Mouse (Mus musculus): Measurements from ENCODE around the gene Ints6l. TPM values are rescaled to one million over a fixed set of nuclear protein-coding genes. Genes with fewer than 3 reads are reported as not detected.

Gene Ints6l
- total and polyA plus RNA-seq, 3 experiments: 19.4 to 42.7 (median 25.5) TPM

DNA sequence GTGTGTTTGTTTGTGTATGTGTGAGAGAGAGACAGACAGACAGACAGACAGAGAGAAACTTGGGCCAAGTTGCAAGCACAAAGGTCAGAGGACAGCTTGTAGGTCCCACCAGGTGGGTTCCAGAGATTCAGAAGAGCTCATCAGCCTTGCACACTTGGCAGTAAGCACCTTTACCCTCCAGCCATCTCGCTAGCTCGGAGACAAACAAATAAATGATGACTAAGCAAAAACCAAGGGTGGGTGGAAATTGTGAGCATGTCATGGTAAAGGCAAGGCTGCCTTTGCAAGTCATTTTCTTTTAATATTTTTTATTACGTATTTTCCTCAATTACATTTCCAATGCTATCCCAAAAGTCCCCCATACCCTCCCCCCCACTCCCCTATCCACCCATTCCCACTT lies 98.9 kb downstream of the Ints6l start:
- no peak overlapping the region for H3K4me3 ChIP-seq (replicated peaks in 1 of 3; ENCODE audit: low read depth in 2 of 3, low read length in 2 of 3, poor library complexity in 1 of 3)
- dilution Hi-C loops (cut with MboI; ENCODE audit: extremely low pct_ligation_motif_present, extremely low pct_unique_long_range_greater_than_20kb, low sequenced_read_pairs): no loop called here

More for the DNA sequence above, 98.9 kb downstream of the Ints6l start:
- Histone ChIP-seq H3K79me2 (replicated peaks; ENCODE audit: control insufficient read depth, extremely low read depth, insufficient read depth, poor library complexity, severe bottlenecking) (no peaks in the 10 kb centered on the region), H3K27me3 (replicated peaks) (no peaks in the 10 kb centered on the region), H3K9me3 (replicated peaks; ENCODE audit: low read length) (no peaks in the 10 kb centered on the region), H3K9ac (ENCODE audit: insufficient read depth, low read depth) (no peak overlapping the region), H3K27ac (ENCODE audit: insufficient read depth, low read depth) (no peak overlapping the region), H3K4me2 (ENCODE audit: insufficient read depth, low read depth, poor library complexity, severe bottlenecking) (no peak overlapping the region), H3K36me3 (replicated peaks in 1 of 2; ENCODE audit: control insufficient read depth in 1 of 2, insufficient read depth in 1 of 2, low read length in 1 of 2) (no peaks in the 10 kb centered on the region), H3K4me1 (ENCODE audit: control insufficient read depth in 1 of 2, insufficient read depth in 2 of 2) (no peaks in the 10 kb centered on the region)
- TF ChIP-seq MAFK (IDR thresholded peaks at IDR 0.05; ENCODE audit: insufficient replicate concordance, low read length) (peak; percentile 87), POLR2A (IDR thresholded peaks at IDR 0.05; ENCODE audit: low read depth, low read length) (no peak)
- no peak for DNase-seq (ENCODE audit: extremely low read depth)
- in situ Hi-C loops (cut with MboI; ENCODE audit: low pct_ligation_motif_present, low pct_unique_long_range_greater_than_20kb, low sequenced_read_pairs): no loop called here

Other genes with a start within 250 kb of the Ints6l start
- 0.85 and 1.4 TPM in 2 replicates for gene Gm773, start 242.0 kb upstream of the Ints6l start, total RNA-seq (2012; rRNA removed)
- gene Gm773, start 242.0 kb upstream of the Ints6l start, total RNA-seq (2014; rRNA removed): 0.50 and 1.3 TPM in 2 replicates
- 0.44 and 0.49 TPM in 2 replicates for gene Gm773, start 242.0 kb upstream of the Ints6l start, polyA plus RNA-seq (2012; ENCODE audit: insufficient read length, low read depth)
- 1.2 and 1.3 TPM in 2 replicates for gene Zfp449, start 108.5 kb upstream of the Ints6l start, total RNA-seq (2012; rRNA removed)
- 2.2 TPM in 2 replicates for gene Zfp449, start 108.5 kb upstream of the Ints6l start, total RNA-seq (2014; rRNA removed)
- 1.3 TPM in 2 replicates for gene Zfp449, start 108.5 kb upstream of the Ints6l start, polyA plus RNA-seq (2012; ENCODE audit: insufficient read length, low read depth)
- 0.76 TPM in 2 replicates for gene Smim10l2a, start 80.3 kb upstream of the Ints6l start, total RNA-seq (2012; rRNA removed)
- 1.7 and 2.8 TPM in 2 replicates for gene Smim10l2a, start 80.3 kb upstream of the Ints6l start, total RNA-seq (2014; rRNA removed)
- 0.97 and 1.1 TPM in 2 replicates for gene Smim10l2a, start 80.3 kb upstream of the Ints6l start, polyA plus RNA-seq (2012; ENCODE audit: insufficient read length, low read depth)
- 1.5 and 1.6 TPM in 2 replicates for gene Gm2174, start 6.9 kb upstream of the Ints6l start, total RNA-seq (2012; rRNA removed)
- not detected in 2 replicates for gene Gm2174, start 6.9 kb upstream of the Ints6l start, total RNA-seq (2014; rRNA removed)
- gene Gm2174, start 6.9 kb upstream of the Ints6l start, polyA plus RNA-seq (2012; ENCODE audit: insufficient read length, low read depth): not detected in 2 replicates
- not detected in 2 replicates for gene Gm10477, start 69.9 kb downstream of the Ints6l start, total RNA-seq (2012; rRNA removed)
- gene Gm10477, start 69.9 kb downstream of the Ints6l start, total RNA-seq (2014; rRNA removed): not detected in 2 replicates
- not detected in 2 replicates for gene Gm10477, start 69.9 kb downstream of the Ints6l start, polyA plus RNA-seq (2012; ENCODE audit: insufficient read length, low read depth)
- not detected in 2 replicates for gene Gm648, start 94.7 kb downstream of the Ints6l start, total RNA-seq (2012; rRNA removed)
- gene Gm648, start 94.7 kb downstream of the Ints6l start, total RNA-seq (2014; rRNA removed): not detected in 2 replicates
- gene Gm648, start 94.7 kb downstream of the Ints6l start, polyA plus RNA-seq (2012; ENCODE audit: insufficient read length, low read depth): not detected in 2 replicates
- gene Mmgt1, start 143.2 kb downstream of the Ints6l start, total RNA-seq (2012; rRNA removed): 15.8 and 19.3 TPM in 2 replicates
- 37.8 and 40.7 TPM in 2 replicates for gene Mmgt1, start 143.2 kb downstream of the Ints6l start, total RNA-seq (2014; rRNA removed)
- gene Mmgt1, start 143.2 kb downstream of the Ints6l start, polyA plus RNA-seq (2012; ENCODE audit: insufficient read length, low read depth): 16.5 and 17.0 TPM in 2 replicates
- gene Slc9a6, start 154.9 kb downstream of the Ints6l start, total RNA-seq (2012; rRNA removed): 6.9 and 7.6 TPM in 2 replicates
- 5.2 and 5.9 TPM in 2 replicates for gene Slc9a6, start 154.9 kb downstream of the Ints6l start, total RNA-seq (2014; rRNA removed)
- 5.3 and 7.3 TPM in 2 replicates for gene Slc9a6, start 154.9 kb downstream of the Ints6l start, polyA plus RNA-seq (2012; ENCODE audit: insufficient read length, low read depth)